Mouse (Mus musculus) heart, postnatal 0 days (tissue): ENCODE measurements around the gene Prelp. TPM values are rescaled to one million over a fixed set of nuclear protein-coding genes. Genes with fewer than 3 reads are reported as not detected.

Experiments used
- ATAC-seq: fragments of 200-750 bp; cut with Nextera tagmentation; 2 replicates; pipeline ENCODE4 v1.8.0; 2017; ENCODE audit warnings: low read depth, moderate number of reproducible peaks, moderate library complexity; ENCODE audit not compliant: insufficient read depth
- DNase-seq: peaks from one replicate; pipeline ENCODE4 v3.0.0-alpha.2; 2016; ENCODE audit warnings: low spot score
- H3K27ac ChIP-seq: fragments of 300-500 bp; sonication (generic); 2 replicates; pipeline ENCODE4 v1.5.1; 2014; ENCODE audit warnings: low read depth, mild to moderate bottlenecking
- H3K27me3 ChIP-seq: fragments of 300-500 bp; sonication (generic); 2 replicates; pipeline ENCODE4 v1.6.1; 2014; ENCODE audit warnings: low read length, mixed read lengths; ENCODE audit not compliant: control insufficient read depth, insufficient read depth
- H3K36me3 ChIP-seq: fragments of 300-500 bp; sonication (generic); replicated peaks from 2 replicates; pipeline ENCODE4 v1.6.1; 2014; ENCODE audit warnings: low read length, mixed read lengths; ENCODE audit not compliant: control insufficient read depth, insufficient read depth
- H3K4me1 ChIP-seq: fragments of 300-500 bp; sonication (generic); 2 replicates; pipeline ENCODE4 v1.6.1; 2014; ENCODE audit warnings: antibody characterized with exemption; ENCODE audit not compliant: control insufficient read depth, insufficient read depth
- H3K4me2 ChIP-seq: fragments of 300-500 bp; sonication (generic); 2 replicates; pipeline ENCODE4 v1.6.1; 2014; ENCODE audit warnings: low read depth, mild to moderate bottlenecking, low read length, moderate library complexity
- H3K4me3 ChIP-seq: fragments of 300-500 bp; sonication (generic); 2 replicates; pipeline ENCODE4 v1.5.1; 2014; ENCODE audit warnings: low read depth, low read length
- H3K9ac ChIP-seq: fragments of 300-500 bp; sonication (generic); replicated peaks from 2 replicates; pipeline ENCODE4 v1.6.1; 2014; ENCODE audit warnings: low read depth, low read length, mixed read lengths
- H3K9me3 ChIP-seq: fragments of 300-500 bp; sonication (generic); replicated peaks from 2 replicates; pipeline ENCODE4 v1.6.1; 2016; ENCODE audit warnings: low read length; ENCODE audit not compliant: control insufficient read depth
- CTCF ChIP-seq: IDR thresholded peaks from 2 replicates; pipeline ENCODE4 v1.5.1; 2016; ENCODE audit warnings: antibody characterized with exemption, control low read depth, low read depth
- EP300 ChIP-seq: IDR thresholded peaks from 2 replicates; pipeline ENCODE4 v1.6.1; 2016; ENCODE audit warnings: antibody characterized with exemption, low read depth
- WGBS: fragments of 180-500 bp; shearing (Covaris S2); extraction: QIAGEN DNeasy Blood & Tissue Kit; methylation state at CpG from one replicate; pipeline ENCODE4 v1.1.7; 2014; 5-methylcytosine and 5-hydroxymethylcytosine counted together
- polyA plus RNA-seq: library from polyadenylated mRNA; unstranded; fragments of >200 nt; fragmentation: Nextera tagmentation; extraction: Ambion mirVana; gene quantifications from 2 replicates; pipeline ENCODE4 v1.2.1, GENCODE M21; 2015
- total RNA-seq: library from RNA; depleted of rRNA; stranded (reverse); fragments of >200 nt; gene quantifications from 2 replicates; pipeline ENCODE4 v1.2.3, GENCODE M21; 2014; ENCODE audit warnings: low replicate concordance

Gene Prelp
- total and polyA plus RNA-seq, 2 experiments from 2014 or later: 5.4 to 6.5 TPM

DNA sequence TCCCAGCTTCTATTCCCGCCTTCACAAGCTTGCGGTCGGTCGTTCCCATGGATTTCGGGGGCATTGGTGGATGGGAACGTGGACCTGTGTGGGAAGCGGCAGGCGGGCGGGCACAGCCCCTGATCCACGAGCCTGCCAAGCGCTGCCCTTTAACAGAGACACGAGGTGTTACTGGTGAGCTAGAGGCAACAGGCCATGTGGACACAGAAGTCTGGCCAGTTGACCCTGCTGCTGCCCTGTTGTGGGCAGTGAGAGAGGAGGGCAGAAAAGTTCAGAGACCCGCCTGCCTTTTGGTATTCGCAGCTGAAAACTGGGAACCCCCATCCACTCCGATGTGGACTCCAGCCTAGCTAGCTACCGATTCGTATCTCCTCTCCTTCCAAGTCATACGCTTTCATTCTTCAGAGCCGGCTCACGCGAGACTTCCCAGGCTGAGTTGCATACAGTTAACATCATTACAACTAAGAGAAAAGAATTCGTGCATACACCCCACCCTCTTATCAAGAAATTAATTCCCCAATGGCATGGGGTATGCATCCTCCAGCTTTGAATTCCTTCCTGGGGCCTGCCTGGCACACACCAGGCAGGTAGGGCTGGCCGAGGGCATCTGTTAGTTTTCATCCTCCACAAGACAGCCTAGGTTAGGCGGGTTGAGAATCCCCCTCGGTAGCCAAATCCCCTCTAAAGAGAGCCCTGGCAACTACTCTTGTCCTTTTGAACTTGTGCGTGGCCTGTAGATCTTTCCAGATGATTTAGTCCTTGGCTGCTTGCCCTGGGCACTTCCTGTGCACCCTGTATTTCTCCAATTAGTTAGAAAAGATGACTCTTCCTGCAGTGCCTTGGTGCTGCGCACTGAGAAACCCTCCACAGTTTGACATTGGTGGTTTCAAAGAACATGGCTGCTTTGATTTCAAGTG, 12.3 kb downstream of the Prelp start:
- no peak for DNase-seq

DNA sequence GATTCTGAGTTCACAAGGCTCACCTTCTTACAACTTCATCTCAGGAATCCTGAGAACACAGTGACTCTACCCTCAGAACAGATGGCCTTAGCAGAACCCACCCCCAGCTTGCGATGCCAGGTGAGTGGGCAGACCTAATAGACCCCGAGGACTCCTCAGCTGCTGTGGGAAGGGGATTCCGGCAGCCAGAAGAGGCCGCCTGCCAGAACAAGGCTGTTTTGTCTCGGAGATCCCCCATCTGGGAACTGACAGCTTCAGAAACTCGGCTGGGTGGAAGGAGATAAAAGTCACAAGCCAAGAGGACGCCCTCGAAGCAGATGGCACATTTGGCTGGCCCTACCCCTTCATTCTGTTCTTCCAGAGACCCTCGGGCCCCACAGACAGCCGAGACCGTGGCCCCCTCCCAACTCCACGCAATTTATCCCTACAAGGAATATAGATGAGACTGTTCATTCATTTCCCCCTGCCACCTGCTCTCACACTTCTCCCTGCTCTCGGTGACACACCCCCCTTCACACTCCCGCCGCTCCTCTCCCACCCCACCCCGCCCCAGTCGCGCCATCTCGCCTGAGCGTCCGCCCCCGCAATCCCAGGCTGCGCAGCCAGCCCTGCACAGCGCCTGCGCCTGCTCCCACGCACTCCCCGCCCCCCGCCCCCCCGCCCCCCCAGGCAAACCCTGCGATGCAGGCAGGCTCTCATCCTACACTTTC, 13.1 kb downstream of the Prelp start, which contains the start of gene Optc:
Optc (minus strand) TSS at position 51 of the 710 bp plus-strand sequence.
- no peaks in the 10 kb centered on the region for H3K36me3 ChIP-seq
- peak within 1 kb of the TSS; percentile 80 for H3K4me2 ChIP-seq
- peak within 1 kb of the TSS; percentile 41 for H3K4me3 ChIP-seq
- peak within 1 kb of the TSS; percentile 55; the same call in 1 of the 2 replicates for H3K9ac ChIP-seq
- no peak for TF ChIP-seq EP300
- TF ChIP-seq CTCF: no peak
- peaks cover 16% of the 10 kb centered on the region for H3K4me1 ChIP-seq
- H3K27me3 ChIP-seq: 0 out of 2 replicates have a peak, but pooled peaks cover 7% of the 10 kb centered on the region
- no peaks in the 10 kb centered on the region for H3K9me3 ChIP-seq
- 5% methylated on average over 27 of the region's 30 CpGs for WGBS
- peak within 1 kb of the TSS; percentile 64 for H3K27ac ChIP-seq
- DNase-seq (no peak), ATAC-seq (peak; percentile 72)

More for the DNA sequence above, 12.3 kb downstream of the Prelp start:
- H3K4me3 ChIP-seq: peak overlapping the region; percentile 41
- H3K27me3 ChIP-seq: 0 out of 2 replicates have a peak, but pooled peaks cover 7% of the 10 kb centered on the region
- TF ChIP-seq EP300 (no peak), CTCF (no peak)
- H3K4me1 ChIP-seq: peaks cover 16% of the 10 kb centered on the region
- WGBS: 11% methylated on average over 27 of the region's 27 CpGs
- ATAC-seq: peak; percentile 27
- H3K27ac ChIP-seq: peak overlapping the region; percentile 64
- no peaks in the 10 kb centered on the region for H3K9me3 ChIP-seq
- peak overlapping the region; percentile 80 for H3K4me2 ChIP-seq
- H3K9ac ChIP-seq: peak overlapping the region; percentile 55; the same call in 1 of the 2 replicates
- H3K36me3 ChIP-seq: no peaks in the 10 kb centered on the region

DNA sequence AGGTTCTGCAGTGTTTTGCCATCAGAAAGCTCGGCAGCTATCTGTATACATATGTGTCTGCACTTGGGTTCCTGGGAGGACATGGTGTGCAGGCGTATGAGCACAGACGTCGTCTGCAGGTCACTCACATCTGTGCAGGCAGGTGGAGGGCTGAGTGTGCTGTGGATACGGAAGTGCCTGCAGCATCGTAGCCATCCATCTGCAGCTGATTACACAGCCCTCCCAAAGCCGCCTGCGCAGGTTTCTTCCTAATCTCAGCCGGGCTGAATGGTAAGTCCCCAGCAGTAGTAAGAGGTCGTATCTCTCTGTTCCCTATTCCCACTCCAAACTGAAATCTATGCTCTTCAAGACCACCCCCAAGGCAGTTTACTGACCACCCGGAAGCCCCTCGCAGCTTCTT, 14.8 kb downstream of the Prelp start:
- H3K9ac ChIP-seq: no peak overlapping the region
- whole genome bisulfite sequencing: 61% methylated on average over 12 of the region's 12 CpGs
- no peak overlapping the region for H3K4me2 ChIP-seq
- DNase-seq (no peak), ATAC-seq (no peak)
- 0 out of 2 replicates have a peak, but pooled peaks cover 7% of the 10 kb centered on the region for H3K27me3 ChIP-seq
- H3K36me3 ChIP-seq: no peaks in the 10 kb centered on the region
- H3K4me1 ChIP-seq: peaks cover 16% of the 10 kb centered on the region
- no peak overlapping the region for H3K27ac ChIP-seq
- H3K4me3 ChIP-seq: no peak overlapping the region
- no peaks in the 10 kb centered on the region for H3K9me3 ChIP-seq
- no peak for TF ChIP-seq EP300
- no peak for TF ChIP-seq CTCF

DNA sequence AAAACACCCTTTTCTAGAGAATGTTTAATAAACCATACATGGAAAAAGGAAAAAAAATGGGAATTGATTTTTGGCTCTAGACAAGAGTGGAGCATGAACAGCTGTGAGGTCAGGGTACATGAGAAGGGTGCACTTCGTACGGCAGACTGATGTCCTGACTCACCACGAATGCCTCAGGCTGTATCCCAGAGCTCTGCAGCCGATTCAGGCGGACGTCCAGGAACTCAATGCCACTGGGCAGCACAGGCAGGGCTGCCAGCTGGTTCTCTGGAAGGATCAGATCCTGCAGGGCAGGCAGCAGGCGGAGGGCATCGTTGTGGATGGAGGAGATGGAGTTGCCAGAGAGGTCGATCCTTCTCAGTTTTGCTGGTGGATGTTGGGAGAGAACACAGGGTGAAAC, 20.4 kb downstream of the Prelp start:
- WGBS: 78% methylated on average over 9 of the region's 9 CpGs
- ATAC-seq: no peak

DNA sequence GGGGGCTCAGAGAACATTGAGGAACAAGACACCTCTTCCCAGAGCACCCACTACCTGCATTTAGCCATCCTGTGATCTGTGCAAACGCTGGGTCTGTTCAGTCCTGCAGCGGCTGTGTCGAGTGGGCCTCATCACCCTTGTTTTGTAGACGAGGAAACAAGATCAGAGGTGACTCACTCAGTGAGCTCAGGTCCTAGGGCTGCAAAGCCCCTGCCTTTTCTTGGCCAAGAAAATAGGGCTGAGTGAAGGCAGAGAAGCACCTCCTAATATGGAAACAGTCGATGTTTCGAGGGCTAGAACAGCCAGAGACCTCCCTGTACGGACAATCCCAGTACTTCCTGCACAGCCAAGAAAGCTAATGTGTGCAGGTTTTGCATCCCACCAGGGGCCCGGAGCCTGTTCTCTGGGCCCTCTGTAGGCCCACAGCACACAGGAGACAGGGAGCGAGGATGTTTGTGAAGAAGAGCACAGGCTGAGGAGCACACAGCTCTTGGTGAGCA, 22.1 kb downstream of the Prelp start:
- Histone ChIP-seq H3K4me1 (peaks cover 7% of the 10 kb centered on the region; the same call in 1 of the 2 replicates), H3K9ac (no peak overlapping the region), H3K4me3 (no peak overlapping the region), H3K36me3 (no peaks in the 10 kb centered on the region), H3K27ac (no peak overlapping the region; the same call in 1 of the 2 replicates), H3K27me3 (no peaks in the 10 kb centered on the region), H3K4me2 (no peak overlapping the region), H3K9me3 (no peaks in the 10 kb centered on the region)
- DNase-seq (peak; percentile 4), ATAC-seq (no peak)
- 34% methylated on average over 9 of the region's 9 CpGs for WGBS
- TF ChIP-seq CTCF (no peak), EP300 (no peak)

More for the DNA sequence above, 20.4 kb downstream of the Prelp start:
- Histone ChIP-seq H3K36me3 (no peaks in the 10 kb centered on the region), H3K27ac (no peak overlapping the region), H3K9me3 (no peaks in the 10 kb centered on the region), H3K4me3 (no peak overlapping the region), H3K4me1 (peaks cover 3% of the 10 kb centered on the region; the same call in 1 of the 2 replicates), H3K27me3 (no peaks in the 10 kb centered on the region), H3K4me2 (no peak overlapping the region), H3K9ac (no peak overlapping the region)
- no peak for DNase-seq
- TF ChIP-seq EP300 (no peak), CTCF (no peak)
